Mouse (Mus musculus): ENCODE measurements at regions not wholly inside any gene's neighbourhood (a gene's known extent, or its start where the extent isn't known, plus 50 kb on each side); places are given as distances from the start of the nearest gene placed in this dataset.

GRCm38 (mm10) chr2:8877855-8878254, 1003.2 kb upstream of the 4930412O13Rik start:
- TF ChIP-seq CTCF (IDR thresholded peaks at IDR 0.05; ENCODE audit: low read depth) = peak; percentile 61
- no peaks in the 10 kb centered on the region for H3K9me3 ChIP-seq (ENCODE audit: low read length)
- H3K36me3 ChIP-seq (ENCODE audit: insufficient read depth, low read length) = no peaks in the 10 kb centered on the region
- H3K27ac ChIP-seq = no peak overlapping the region
- 70% methylated on average over 3 of the region's 3 CpGs for WGBS
- H3K4me1 ChIP-seq (ENCODE audit: insufficient read depth, low read length) = no peaks in the 10 kb centered on the region
- ATAC-seq = no peak
- DNase-seq (ENCODE audit: low spot score) = peak; percentile 54
- no peak overlapping the region for H3K4me3 ChIP-seq (ENCODE audit: low read length)
- no peak overlapping the region for H3K9ac ChIP-seq (replicated peaks; ENCODE audit: low read length)
- no peaks in the 10 kb centered on the region for H3K27me3 ChIP-seq (ENCODE audit: insufficient read depth, low read length)
- no peak overlapping the region for H3K4me2 ChIP-seq (ENCODE audit: low read depth, low read length)

GRCm38 (mm10) chr2:8912417-8912816, 968.6 kb upstream of the 4930412O13Rik start:
- Histone ChIP-seq H3K4me3 (ENCODE audit: low read length) (no peak overlapping the region), H3K4me1 (ENCODE audit: insufficient read depth, low read length) (no peaks in the 10 kb centered on the region), H3K27ac (no peak overlapping the region), H3K9ac (replicated peaks; ENCODE audit: low read length) (no peak overlapping the region), H3K27me3 (ENCODE audit: insufficient read depth, low read length) (no peaks in the 10 kb centered on the region), H3K4me2 (ENCODE audit: low read depth, low read length) (no peak overlapping the region), H3K36me3 (ENCODE audit: insufficient read depth, low read length) (no peaks in the 10 kb centered on the region), H3K9me3 (ENCODE audit: low read length) (no peaks in the 10 kb centered on the region)
- TF ChIP-seq CTCF (IDR thresholded peaks at IDR 0.05; ENCODE audit: low read depth) = no peak
- DNase-seq (ENCODE audit: low spot score) (no peak), ATAC-seq (no peak)

GRCm38 (mm10) chr2:8924856-8925255, 956.2 kb upstream of the 4930412O13Rik start:
- WGBS = 87% methylated on average over 2 of the region's 2 CpGs
- no peaks in the 10 kb centered on the region for H3K27me3 ChIP-seq (ENCODE audit: insufficient read depth, low read length)

GRCm38 (mm10) chr2:8941574-8941973, 939.5 kb upstream of the 4930412O13Rik start:
- ATAC-seq (no peak), DNase-seq (ENCODE audit: low spot score) (no peak)
- TF ChIP-seq CTCF (IDR thresholded peaks at IDR 0.05; ENCODE audit: low read depth) = no peak
- no peaks in the 10 kb centered on the region for H3K36me3 ChIP-seq (ENCODE audit: insufficient read depth, low read length)
- H3K4me1 ChIP-seq (ENCODE audit: insufficient read depth, low read length) = no peaks in the 10 kb centered on the region
- no peak overlapping the region for H3K4me2 ChIP-seq (ENCODE audit: low read depth, low read length)
- H3K4me3 ChIP-seq (ENCODE audit: low read length) = no peak overlapping the region
- WGBS = 89% methylated on average over 7 of the region's 7 CpGs
- H3K9ac ChIP-seq (replicated peaks; ENCODE audit: low read length) = no peak overlapping the region
- H3K27me3 ChIP-seq (ENCODE audit: insufficient read depth, low read length) = no peaks in the 10 kb centered on the region
- no peak overlapping the region for H3K27ac ChIP-seq
- H3K9me3 ChIP-seq (ENCODE audit: low read length) = no peaks in the 10 kb centered on the region

More at GRCm38 (mm10) chr2:8924856-8925255, 956.2 kb upstream of the 4930412O13Rik start:
- TF ChIP-seq CTCF (IDR thresholded peaks at IDR 0.05; ENCODE audit: low read depth) = no peak
- Histone ChIP-seq H3K4me3 (ENCODE audit: low read length) (no peak overlapping the region), H3K36me3 (ENCODE audit: insufficient read depth, low read length) (no peaks in the 10 kb centered on the region), H3K27ac (no peak overlapping the region), H3K4me1 (ENCODE audit: insufficient read depth, low read length) (no peaks in the 10 kb centered on the region), H3K9ac (replicated peaks; ENCODE audit: low read length) (no peak overlapping the region), H3K9me3 (ENCODE audit: low read length) (no peaks in the 10 kb centered on the region), H3K4me2 (ENCODE audit: low read depth, low read length) (no peak overlapping the region)
- no peak for DNase-seq (ENCODE audit: low spot score)
- ATAC-seq = no peak

GRCm38 (mm10) chr2:8958938-8959337, 922.1 kb upstream of the 4930412O13Rik start:
- TF ChIP-seq CTCF (IDR thresholded peaks at IDR 0.05; ENCODE audit: low read depth) = no peak
- no peak overlapping the region for H3K27ac ChIP-seq
- no peak for ATAC-seq
- no peaks in the 10 kb centered on the region for H3K9me3 ChIP-seq (ENCODE audit: low read length)
- no peak overlapping the region for H3K9ac ChIP-seq (replicated peaks; ENCODE audit: low read length)
- no peak overlapping the region for H3K4me3 ChIP-seq (ENCODE audit: low read length)
- no peak overlapping the region for H3K4me2 ChIP-seq (ENCODE audit: low read depth, low read length)
- no peak for DNase-seq (ENCODE audit: low spot score)
- no peaks in the 10 kb centered on the region for H3K4me1 ChIP-seq (ENCODE audit: insufficient read depth, low read length)
- WGBS = 90% methylated on average over 5 of the region's 5 CpGs
- H3K36me3 ChIP-seq (ENCODE audit: insufficient read depth, low read length) = no peaks in the 10 kb centered on the region
- no peaks in the 10 kb centered on the region for H3K27me3 ChIP-seq (ENCODE audit: insufficient read depth, low read length)

- no peak overlapping the region for H3K4me3 ChIP-seq (ENCODE audit: low read length)
- ATAC-seq (no peak), DNase-seq (ENCODE audit: low spot score) (no peak)
- no peaks in the 10 kb centered on the region for H3K36me3 ChIP-seq (ENCODE audit: insufficient read depth, low read length)
- 93% methylated on average over 1 of the region's 1 CpGs for WGBS
- H3K4me2 ChIP-seq (ENCODE audit: low read depth, low read length) = no peak overlapping the region
- H3K9me3 ChIP-seq (ENCODE audit: low read length) = no peaks in the 10 kb centered on the region
- no peak overlapping the region for H3K27ac ChIP-seq
- TF ChIP-seq CTCF (IDR thresholded peaks at IDR 0.05; ENCODE audit: low read depth) = no peak
- H3K4me1 ChIP-seq (ENCODE audit: insufficient read depth, low read length) = no peaks in the 10 kb centered on the region
- H3K9ac ChIP-seq (replicated peaks; ENCODE audit: low read length) = no peak overlapping the region
- no peaks in the 10 kb centered on the region for H3K27me3 ChIP-seq (ENCODE audit: insufficient read depth, low read length)
Observed at GRCm38 (mm10) chr2:8964952-8965668, 915.9 kb upstream of the 4930412O13Rik start.

GRCm38 (mm10) chr2:8975635-8976034, 905.4 kb upstream of the 4930412O13Rik start:
- DNase-seq (ENCODE audit: low spot score) (no peak), ATAC-seq (no peak)
- H3K9ac ChIP-seq (replicated peaks; ENCODE audit: low read length) = no peak overlapping the region
- no peaks in the 10 kb centered on the region for H3K27me3 ChIP-seq (ENCODE audit: insufficient read depth, low read length)
- no peaks in the 10 kb centered on the region for H3K9me3 ChIP-seq (ENCODE audit: low read length)
- H3K36me3 ChIP-seq (ENCODE audit: insufficient read depth, low read length) = no peaks in the 10 kb centered on the region
- H3K4me1 ChIP-seq (ENCODE audit: insufficient read depth, low read length) = no peaks in the 10 kb centered on the region
- no peak overlapping the region for H3K4me2 ChIP-seq (ENCODE audit: low read depth, low read length)
- TF ChIP-seq CTCF (IDR thresholded peaks at IDR 0.05; ENCODE audit: low read depth) = no peak
- H3K4me3 ChIP-seq (ENCODE audit: low read length) = no peak overlapping the region
- WGBS = 82% methylated on average over 6 of the region's 6 CpGs
- no peak overlapping the region for H3K27ac ChIP-seq

All from hindbrain, postnatal 0 days (tissue).